Mouse (Mus musculus) neural tube, embryonic 11.5 days (tissue): Measurements from ENCODE around the gene Slc5a4b. TPM values are rescaled to one million over a fixed set of nuclear protein-coding genes. Genes with fewer than 3 reads are reported as not detected.
"Not testable (repeated sequence)": the region's sequence is repeated elsewhere in the genome, so short reads cannot be mapped to it uniquely, and the experiment has no call there.

Experiments used
- ATAC-seq: fragments of 200-750 bp; cut with Nextera tagmentation; 2 replicates; pipeline ENCODE4 v1.8.0; 2017; ENCODE audit warnings: moderate number of reproducible peaks, mild to moderate bottlenecking, moderate TSS enrichment, moderate library complexity; ENCODE audit not compliant: insufficient read depth, low FRiP score, low TSS enrichment
- DNase-seq: peaks from one replicate; pipeline ENCODE4 v3.0.0-alpha.2; 2015; ENCODE audit warnings: low spot score
- H3K27ac ChIP-seq: fragments of 300-500 bp; sonication (generic); 2 replicates; pipeline ENCODE4 v1.5.1; 2014; ENCODE audit warnings: low read depth, mild to moderate bottlenecking, low read length
- H3K27me3 ChIP-seq: fragments of 300-500 bp; sonication (generic); 2 replicates; pipeline ENCODE4 v1.6.1; 2014; ENCODE audit warnings: mild to moderate bottlenecking, low read length, mixed read lengths; ENCODE audit not compliant: control insufficient read depth, insufficient read depth
- H3K36me3 ChIP-seq: fragments of 300-500 bp; sonication (generic); 2 replicates; pipeline ENCODE4 v1.6.1; 2014; ENCODE audit warnings: mild to moderate bottlenecking, low read length, moderate library complexity, mixed read lengths; ENCODE audit not compliant: control insufficient read depth, insufficient read depth
- H3K4me1 ChIP-seq: fragments of 300-500 bp; sonication (generic); 2 replicates; pipeline ENCODE4 v1.6.1; 2014; ENCODE audit warnings: low read length, mixed read lengths; ENCODE audit not compliant: control insufficient read depth, insufficient read depth
- H3K4me2 ChIP-seq: fragments of 300-500 bp; sonication (generic); 2 replicates; pipeline ENCODE4 v1.6.1; 2014; ENCODE audit warnings: low read depth, mild to moderate bottlenecking, moderate library complexity
- H3K4me3 ChIP-seq: fragments of 300-500 bp; sonication (generic); 2 replicates; pipeline ENCODE4 v1.5.1; 2014; ENCODE audit warnings: low read depth, low read length
- H3K9ac ChIP-seq: fragments of 300-500 bp; sonication (generic); 2 replicates; pipeline ENCODE4 v1.6.1; 2014; ENCODE audit warnings: mild to moderate bottlenecking, low read length
- H3K9me3 ChIP-seq: fragments of 300-500 bp; sonication (generic); 2 replicates; pipeline ENCODE4 v1.6.1; 2016; ENCODE audit warnings: low read length; ENCODE audit not compliant: control insufficient read depth
- WGBS: fragments of 180-500 bp; shearing (Covaris S2); extraction: QIAGEN DNeasy Blood & Tissue Kit; methylation state at CpG from one replicate; pipeline ENCODE4 v1.1.7; 2014; 5-methylcytosine and 5-hydroxymethylcytosine counted together
- polyA plus RNA-seq: library from polyadenylated mRNA; unstranded; fragments of >200 nt; fragmentation: Nextera tagmentation; extraction: Ambion mirVana; gene quantifications from 2 replicates; pipeline ENCODE4 v1.2.1, GENCODE M21; 2014

Slc5a4b gene
- polyA plus RNA-seq, 1 experiment from 2014 or later: not detected

DNA sequence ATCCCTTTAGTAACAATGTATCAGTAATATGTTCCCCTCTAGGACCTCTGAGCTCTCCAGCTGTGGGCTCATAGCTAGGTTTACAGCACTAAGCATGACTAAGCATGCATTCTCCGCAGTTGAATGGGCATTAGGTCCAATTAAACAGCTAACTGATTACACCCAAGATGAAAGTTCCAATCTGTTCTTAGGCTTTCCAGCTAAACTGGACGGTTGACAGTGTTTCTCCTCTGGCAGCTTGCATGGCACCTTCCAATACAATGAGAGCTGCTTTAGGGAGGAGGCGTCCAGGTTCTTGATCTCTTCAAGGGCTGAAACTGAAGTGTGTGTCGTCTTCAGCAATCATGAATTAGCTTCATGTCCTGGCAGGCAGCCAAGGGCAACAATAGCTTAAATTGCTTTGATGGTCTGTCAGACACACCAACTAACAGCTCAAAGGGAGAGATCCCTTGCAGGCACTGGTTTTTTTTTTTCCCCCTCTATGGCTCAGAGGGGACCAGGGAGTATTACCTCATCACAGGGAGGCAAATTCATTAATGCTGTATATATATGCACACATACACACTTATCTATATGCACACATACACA is 9.5 kb upstream of the Slc5a4b start:
- ATAC-seq: no peak
- H3K4me2 ChIP-seq: no peak overlapping the region
- no peak overlapping the region for H3K27ac ChIP-seq
- H3K4me1 ChIP-seq: no peaks in the 10 kb centered on the region
- no peak for DNase-seq
- no peaks in the 10 kb centered on the region for H3K9me3 ChIP-seq
- H3K9ac ChIP-seq: no peak overlapping the region
- H3K27me3 ChIP-seq: no peaks in the 10 kb centered on the region
- WGBS: 53% methylated on average over 4 of the region's 4 CpGs
- H3K36me3 ChIP-seq: no peaks in the 10 kb centered on the region
- no peak overlapping the region for H3K4me3 ChIP-seq

DNA sequence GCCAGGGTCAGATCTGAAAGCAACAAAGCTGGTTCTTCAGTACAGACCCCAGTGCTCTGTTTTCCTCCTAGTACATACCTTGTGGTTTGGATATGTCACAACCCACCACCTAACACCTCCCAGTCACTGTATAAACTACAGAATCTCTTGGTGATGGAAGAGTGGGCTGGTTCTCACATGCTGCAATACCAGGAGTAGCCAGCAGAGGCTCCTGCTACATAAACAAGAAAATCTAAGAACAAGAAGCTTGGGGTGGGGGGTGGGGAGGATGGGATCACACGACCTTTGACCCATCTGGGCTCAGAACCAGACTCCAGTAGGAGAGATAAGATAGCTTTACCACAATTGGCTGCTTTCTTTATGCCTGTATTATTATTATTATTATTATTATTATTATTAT is 8.0 kb upstream of the Slc5a4b start:
- no peak overlapping the region for H3K4me3 ChIP-seq
- DNase-seq (peak; percentile 40), ATAC-seq (no peak)
- no peak overlapping the region for H3K4me2 ChIP-seq
- WGBS: 17% methylated on average over 1 of the region's 1 CpGs
- H3K9ac ChIP-seq: no peak overlapping the region
- H3K27me3 ChIP-seq: no peaks in the 10 kb centered on the region
- H3K27ac ChIP-seq: no peak overlapping the region
- no peaks in the 10 kb centered on the region for H3K36me3 ChIP-seq
- H3K4me1 ChIP-seq: no peaks in the 10 kb centered on the region
- no peaks in the 10 kb centered on the region for H3K9me3 ChIP-seq

DNA sequence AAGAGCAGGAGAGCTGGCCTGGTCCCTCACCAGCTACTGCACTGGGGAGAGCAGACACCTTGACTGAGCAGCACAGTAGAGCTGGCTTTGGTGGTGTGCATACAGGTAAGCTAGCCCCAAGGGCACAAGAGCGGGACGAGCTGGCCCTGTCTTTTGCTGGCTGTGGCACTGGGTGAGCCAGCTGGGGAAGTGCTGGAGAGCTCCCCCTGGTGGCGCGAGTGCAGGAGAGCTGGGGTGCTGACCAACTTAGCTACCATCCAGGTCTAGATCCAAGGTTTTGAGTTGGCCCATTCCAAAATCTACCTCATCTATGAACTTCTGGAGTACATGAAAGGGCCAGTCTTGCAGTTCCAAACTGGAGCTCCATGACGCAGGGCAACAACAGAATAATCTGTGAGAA is 7.2 kb upstream of the Slc5a4b start:
- Histone ChIP-seq H3K27ac (no peak overlapping the region), H3K9me3 (no peaks in the 10 kb centered on the region), H3K9ac (no peak overlapping the region), H3K4me3 (no peak overlapping the region), H3K4me2 (no peak overlapping the region), H3K27me3 (no peaks in the 10 kb centered on the region), H3K4me1 (no peaks in the 10 kb centered on the region), H3K36me3 (no peaks in the 10 kb centered on the region)
- WGBS: 35% methylated on average over 5 of the region's 5 CpGs
- no peak for ATAC-seq
- DNase-seq: peak; percentile 52

DNA sequence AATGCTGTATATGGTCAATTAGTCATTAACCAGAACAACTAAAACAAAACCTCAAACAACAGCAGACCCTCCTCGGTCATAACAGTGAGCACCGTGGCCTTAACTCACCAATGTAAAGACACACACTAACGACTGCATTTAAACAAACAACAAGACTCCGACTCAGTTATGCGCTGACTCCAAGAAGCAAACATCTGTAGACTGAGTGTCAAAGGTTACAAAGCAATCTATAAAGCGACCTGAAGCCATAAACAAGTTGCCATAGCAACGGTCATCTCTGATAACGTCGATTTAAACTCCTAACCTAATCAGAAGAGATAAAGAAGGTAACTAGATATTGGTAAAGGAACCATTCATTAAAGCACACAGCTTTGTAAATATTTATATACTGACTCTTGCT is 13.4 kb downstream of the Slc5a4b start:
- DNase-seq (no peak), ATAC-seq (no peak)
- Histone ChIP-seq H3K9ac (no peak overlapping the region), H3K27me3 (no peaks in the 10 kb centered on the region), H3K4me3 (no peak overlapping the region), H3K4me2 (no peak overlapping the region), H3K4me1 (no peaks in the 10 kb centered on the region), H3K36me3 (no peaks in the 10 kb centered on the region), H3K27ac (no peak overlapping the region), H3K9me3 (no peaks in the 10 kb centered on the region)
- 76% methylated on average over 9 of the region's 9 CpGs for WGBS

DNA sequence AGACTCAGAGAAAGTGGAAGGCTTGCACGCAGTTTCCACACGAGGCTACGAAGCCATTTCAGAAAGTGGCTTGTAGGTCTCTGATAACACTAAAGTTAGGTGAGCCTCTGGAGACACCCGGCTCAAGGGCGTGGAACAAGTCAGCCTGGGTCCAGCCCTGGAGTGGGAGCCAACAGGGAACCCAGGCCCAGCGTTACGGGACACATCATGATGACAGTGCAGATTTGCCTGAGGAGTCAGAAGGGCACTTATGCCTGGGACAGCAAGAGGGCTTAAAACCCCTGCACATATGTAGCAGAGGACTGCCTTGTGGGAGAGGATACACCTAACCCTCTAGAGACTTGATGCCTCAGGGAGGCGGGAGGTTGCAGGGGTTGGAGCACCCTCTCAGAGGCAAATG is 14.2 kb downstream of the Slc5a4b start:
- Histone ChIP-seq H3K27me3 (no peaks in the 10 kb centered on the region), H3K9me3 (no peaks in the 10 kb centered on the region), H3K9ac (no peak overlapping the region), H3K27ac (no peak overlapping the region), H3K4me3 (no peak overlapping the region), H3K36me3 (no peaks in the 10 kb centered on the region), H3K4me1 (no peaks in the 10 kb centered on the region), H3K4me2 (no peak overlapping the region)
- DNase-seq (no peak), ATAC-seq (no peak)
- 93% methylated on average over 8 of the region's 8 CpGs for WGBS

DNA sequence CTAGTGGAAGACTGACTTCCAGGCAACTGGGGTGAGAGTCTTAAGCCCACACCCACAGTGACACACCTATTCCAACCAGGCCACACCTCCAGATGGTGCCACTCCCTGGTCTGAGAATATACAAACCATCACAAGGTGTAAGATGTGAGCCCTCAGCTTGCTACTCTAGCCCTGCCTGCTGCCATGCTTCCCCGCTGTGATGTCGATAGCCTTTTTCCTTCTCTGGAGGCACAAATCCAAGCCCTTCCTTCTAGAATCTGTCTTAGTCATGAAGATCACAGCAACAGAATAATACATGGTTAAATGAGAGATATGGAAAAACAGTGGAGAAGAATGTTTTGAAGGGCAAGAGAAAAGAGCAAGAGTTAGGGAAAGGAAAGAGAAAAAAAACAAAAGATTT is 33.8 kb downstream of the Slc5a4b start:
- H3K36me3 ChIP-seq, H3K9me3 ChIP-seq, H3K4me2 ChIP-seq, H3K4me3 ChIP-seq, DNase-seq, H3K27ac ChIP-seq, H3K4me1 ChIP-seq, H3K9ac ChIP-seq, H3K27me3 ChIP-seq, ATAC-seq: not testable (repeated sequence)
- WGBS: 89% methylated on average over 2 of the region's 2 CpGs

DNA sequence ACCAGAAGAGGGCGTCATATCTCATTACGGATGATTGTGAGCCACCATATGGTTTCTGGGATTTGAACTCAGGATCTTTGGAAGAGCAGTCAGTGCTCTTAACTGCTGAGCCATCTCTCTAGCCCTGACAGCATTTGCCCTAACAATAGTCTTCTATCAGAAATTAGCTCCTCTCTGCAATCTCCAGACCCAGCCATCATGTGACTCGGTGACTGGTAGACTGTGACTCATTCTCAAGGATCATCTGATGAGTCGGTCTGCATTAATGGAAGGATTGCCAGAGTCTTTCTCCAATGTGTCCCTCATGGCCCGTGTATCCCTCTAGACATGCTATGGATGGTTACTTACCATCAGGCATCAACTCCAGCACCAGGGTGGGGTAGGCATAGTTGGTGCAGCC is 38.7 kb downstream of the Slc5a4b start:
- DNase-seq, H3K9ac ChIP-seq, H3K27ac ChIP-seq, H3K9me3 ChIP-seq, H3K27me3 ChIP-seq, H3K4me3 ChIP-seq, H3K4me2 ChIP-seq, H3K4me1 ChIP-seq, H3K36me3 ChIP-seq, ATAC-seq: not testable (repeated sequence)
- 95% methylated on average over 5 of the region's 5 CpGs for WGBS

DNA sequence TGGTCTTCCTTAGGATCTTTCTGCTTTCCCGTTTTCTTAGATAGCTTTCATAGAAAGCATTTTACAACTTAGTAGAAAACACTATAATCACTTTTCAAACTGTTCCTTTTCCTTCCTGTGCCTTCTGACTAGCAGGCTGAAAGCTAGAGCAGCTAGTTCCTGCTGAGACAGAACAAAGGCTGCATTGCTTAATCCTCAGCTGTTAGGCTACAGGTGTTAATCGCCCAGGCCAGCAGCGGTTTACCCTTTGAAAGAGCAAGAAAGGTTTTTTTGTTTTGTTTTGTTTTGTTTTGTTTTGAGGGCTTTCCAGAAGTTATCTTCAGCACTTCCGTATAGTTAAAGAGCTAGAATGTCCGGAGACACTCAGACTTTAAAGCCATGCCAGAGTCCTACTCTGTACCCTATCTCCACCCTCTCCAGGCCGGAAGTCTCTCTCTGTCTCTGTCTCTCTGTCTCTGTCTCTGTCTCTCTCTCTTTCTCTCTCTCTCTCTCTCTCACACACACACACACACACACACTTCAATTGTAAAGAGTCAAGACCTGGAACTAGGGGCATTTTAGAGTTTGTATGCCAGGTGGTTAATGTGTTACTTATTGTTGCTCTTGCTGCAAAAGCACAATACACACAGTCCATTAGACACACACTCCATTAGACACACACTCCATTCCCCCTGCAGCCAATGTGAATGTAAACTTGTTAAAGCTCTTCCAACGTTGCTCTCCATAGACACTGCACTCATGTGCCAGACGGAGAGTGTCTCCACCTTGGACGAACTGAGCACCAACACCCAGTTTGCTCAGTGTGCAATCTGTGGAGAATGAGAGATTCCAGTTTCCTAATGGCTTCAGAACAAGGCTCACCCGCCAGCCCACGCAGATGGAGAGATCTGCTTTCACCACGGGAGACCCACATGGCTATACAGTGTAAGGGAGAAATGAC is 42.8 kb downstream of the Slc5a4b start:
- peak; percentile 9 for DNase-seq
- Histone ChIP-seq H3K9me3 (no peaks in the 10 kb centered on the region), H3K36me3 (no peaks in the 10 kb centered on the region), H3K9ac (no peak overlapping the region), H3K27me3 (no peaks in the 10 kb centered on the region), H3K27ac (no peak overlapping the region), H3K4me2 (no peak overlapping the region), H3K4me3 (no peak overlapping the region), H3K4me1 (no peaks in the 10 kb centered on the region)
- no peak for ATAC-seq
- WGBS: 23% methylated on average over 12 of the region's 12 CpGs

DNA sequence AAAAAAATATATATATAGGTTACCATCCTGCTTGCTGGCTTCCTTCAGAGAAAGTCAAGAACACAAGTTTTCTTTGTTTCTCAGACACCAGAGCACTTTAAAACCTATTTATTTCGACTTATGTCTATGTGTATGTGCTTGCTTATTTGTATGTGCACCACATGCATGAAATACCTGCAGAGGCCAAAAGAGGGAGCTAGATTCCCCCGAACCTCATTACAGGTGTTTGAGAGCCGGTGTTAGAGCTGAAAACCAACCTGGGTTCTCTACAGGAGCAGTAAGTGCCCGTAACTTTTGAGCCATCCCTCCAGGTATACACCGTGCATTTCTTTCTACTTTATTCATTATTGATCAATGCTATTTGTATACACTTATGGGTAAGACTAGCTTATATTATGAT is 48.3 kb downstream of the Slc5a4b start:
- H3K27ac ChIP-seq: no peak overlapping the region
- H3K9ac ChIP-seq: no peak overlapping the region
- H3K36me3 ChIP-seq: no peaks in the 10 kb centered on the region
- no peaks in the 10 kb centered on the region for H3K4me1 ChIP-seq
- ATAC-seq (no peak), DNase-seq (no peak)
- no peak overlapping the region for H3K4me3 ChIP-seq
- H3K27me3 ChIP-seq: no peaks in the 10 kb centered on the region
- H3K9me3 ChIP-seq: no peaks in the 10 kb centered on the region
- 87% methylated on average over 5 of the region's 5 CpGs for WGBS
- no peak overlapping the region for H3K4me2 ChIP-seq
